Mouse (Mus musculus) gastrocnemius, postnatal 14 days (tissue): Measurements from ENCODE around the gene Rin3. TPM values are rescaled to one million over a fixed set of nuclear protein-coding genes. Genes with fewer than 3 reads are reported as not detected.

Source experiments
- DNase-seq: peaks from one replicate; pipeline ENCODE4 v3.0.0; 2021; ENCODE audit warnings: mixed read lengths
- intact Hi-C: fragments of 180-260 bp; cut with DNase I; formaldehyde crosslinking; loops from one replicate; pipeline ENCODE4 v1.15.1; 2025; ENCODE audit warnings: low total_unique reads
- total RNA-seq, 2 experiments: library from RNA; stranded (reverse); gene quantifications; 2 replicates each; pipeline ENCODE4 v1.2.3; 2021

The Rin3 gene
- total RNA-seq, 2 experiments from 2014 or later: 11.0 to 13.0 TPM

DNA sequence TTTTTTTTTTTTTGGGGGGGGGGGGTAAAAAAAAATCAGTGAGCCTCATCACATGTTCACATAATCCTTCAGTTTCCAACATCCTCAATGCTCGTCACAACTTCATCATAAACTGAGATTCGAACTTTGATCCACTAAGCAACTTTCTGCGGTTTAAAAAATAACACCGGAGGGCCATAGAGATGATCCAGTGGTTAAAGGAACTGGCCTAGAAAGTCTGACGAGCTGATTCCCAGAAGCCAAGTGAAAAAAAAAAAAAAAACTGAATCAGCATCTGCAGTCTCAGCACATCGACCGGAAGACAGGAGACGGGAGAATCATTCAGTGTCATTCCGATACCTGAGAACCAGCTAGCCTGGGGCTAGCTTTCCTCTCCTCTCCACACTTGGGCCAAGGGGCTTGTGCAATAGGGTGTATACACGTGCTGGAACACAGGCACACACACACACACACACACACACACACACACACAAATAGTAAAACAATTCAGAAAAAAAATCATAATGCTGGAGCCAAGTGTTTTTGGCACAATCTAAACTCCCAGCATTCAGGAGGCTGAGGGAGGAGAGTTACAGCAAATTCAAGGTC, 154.2 kb downstream of the Rin3 start:
- DNase-seq: no peak
- intact Hi-C loops: no loop called here

DNA sequence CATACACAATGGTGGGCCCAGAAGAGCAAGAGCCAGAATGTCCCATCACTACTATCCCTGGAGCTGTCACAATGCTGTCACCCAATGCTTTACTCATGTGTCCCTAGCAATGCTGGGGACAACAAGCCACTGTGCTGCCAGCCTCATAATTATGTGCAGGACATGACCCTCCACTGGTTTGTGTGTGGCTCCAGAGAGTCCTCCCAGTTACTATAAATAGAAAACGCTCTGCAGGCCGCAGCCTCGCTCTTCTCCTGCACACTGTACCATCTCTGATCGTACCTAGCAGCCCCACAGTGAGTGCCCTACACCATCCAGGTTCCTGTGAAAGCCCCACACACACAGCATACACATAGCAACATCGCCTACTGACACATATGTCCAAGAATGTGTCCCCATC, 155.1 kb downstream of the Rin3 start:
- no peak for DNase-seq
- intact Hi-C loops: no loop called here

DNA sequence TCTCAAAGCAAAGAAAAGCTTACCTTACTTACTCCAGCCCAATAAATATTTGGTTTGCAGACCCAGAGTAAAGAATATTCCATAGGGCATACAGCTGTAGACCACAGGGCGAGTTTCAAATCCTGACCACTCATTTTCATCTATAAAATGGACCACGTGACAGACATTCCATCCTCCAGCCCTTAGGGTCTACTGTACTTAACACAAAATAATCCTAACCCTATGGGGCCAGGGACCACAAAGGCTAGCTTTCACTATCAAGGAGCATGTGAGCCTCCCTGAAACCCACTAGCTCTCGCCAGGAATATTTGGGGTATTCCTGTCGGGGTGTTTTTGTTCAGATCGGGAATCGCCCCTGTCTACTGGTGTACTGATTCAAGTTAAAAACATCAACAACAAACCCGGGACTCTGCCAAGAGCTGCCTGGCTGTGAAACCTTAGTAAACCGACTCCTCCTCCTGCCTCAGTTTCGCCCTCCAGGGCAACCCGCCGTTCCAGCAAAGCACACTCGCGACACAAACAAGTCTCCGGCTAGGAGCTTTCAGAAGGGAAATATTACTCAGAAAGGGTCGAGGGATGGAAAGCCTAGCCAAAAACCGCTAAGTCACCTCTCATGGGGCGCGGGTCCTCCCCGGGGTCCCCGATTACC, 156.3 kb downstream of the Rin3 start:
- intact Hi-C loops: no loop called here
- DNase-seq: no peak

- intact Hi-C loops: no loop called here
- peak; percentile 98 for DNase-seq
These were observed 156.8 kb downstream of the Rin3 start, which contains the start of gene Lgmn for GRCm38 (mm10) chr12:102439632-102440023. Lgmn (minus strand) TSS chr12:102439813.

Other genes starting within 250 kb of the Rin3 start
- gene Slc24a4, start 154.3 kb upstream of the Rin3 start, total RNA-seq: under 1 TPM; 0.09 to 0.23 TPM
- gene Lgmn, start 156.8 kb downstream of the Rin3 start, total RNA-seq: 10 to 100 TPM; 51.2 to 64.3 TPM
- gene Golga5, start 186.1 kb downstream of the Rin3 start, total RNA-seq: 10 to 100 TPM; 19.8 to 23.2 TPM